Mouse (Mus musculus): ENCODE results near the gene Tmem104. TPM values are rescaled to one million over a fixed set of nuclear protein-coding genes. Genes with fewer than 3 reads are reported as not detected.
A peak's percentile ranks its signal among the peaks of the same experiment; 100 is the strongest.

Gene Tmem104
- total and polyA plus RNA-seq, 2 experiments from 2014 or later: 7.6 to 8.8 TPM

- peaks cover 36% of the 10 kb centered on the region for H3K27me3 ChIP-seq (ENCODE audit: insufficient read depth, low read length)
- no peak overlapping the region for H3K4me3 ChIP-seq (ENCODE audit: low read depth, low read length)
- DNase-seq: no peak
- H3K9me3 ChIP-seq (ENCODE audit: low read length): no peaks in the 10 kb centered on the region
- 87% methylated on average over 11 of the region's 11 CpGs for WGBS
- TF ChIP-seq CTCF (IDR thresholded peaks at IDR 0.05; ENCODE audit: low read depth): no peak
- ATAC-seq: no peak
- H3K27ac ChIP-seq (ENCODE audit: low read depth, low read length): no peak overlapping the region
- peaks cover 24% of the 10 kb centered on the region for H3K36me3 ChIP-seq (ENCODE audit: insufficient read depth)
- H3K4me1 ChIP-seq (ENCODE audit: insufficient read depth): no peaks in the 10 kb centered on the region
- H3K4me2 ChIP-seq (ENCODE audit: low read depth): no peak overlapping the region
- no peak overlapping the region for H3K9ac ChIP-seq
These were observed 80.7 kb downstream of the Tmem104 start for GRCm38 (mm10) chr11:115267958-115268357.

GRCm38 (mm10) chr11:115269330-115270066 lies 82.2 kb downstream of the Tmem104 start:
- Histone ChIP-seq H3K4me1 (ENCODE audit: insufficient read depth) (no peaks in the 10 kb centered on the region), H3K4me3 (ENCODE audit: low read depth, low read length) (no peak overlapping the region), H3K9me3 (ENCODE audit: low read length) (no peaks in the 10 kb centered on the region), H3K36me3 (ENCODE audit: insufficient read depth) (peaks cover 24% of the 10 kb centered on the region), H3K27ac (ENCODE audit: low read depth, low read length) (no peak overlapping the region), H3K27me3 (ENCODE audit: insufficient read depth, low read length) (peaks cover 30% of the 10 kb centered on the region), H3K4me2 (ENCODE audit: low read depth) (no peak overlapping the region), H3K9ac (no peak overlapping the region)
- TF ChIP-seq CTCF (IDR thresholded peaks at IDR 0.05; ENCODE audit: low read depth): no peak
- DNase-seq (no peak), ATAC-seq (no peak)
- WGBS: 86% methylated on average over 27 of the region's 27 CpGs

- H3K9ac ChIP-seq: no peak overlapping the region
- 34% methylated on average over 19 of the region's 19 CpGs for WGBS
- TF ChIP-seq CTCF (IDR thresholded peaks at IDR 0.05; ENCODE audit: low read depth): peak; percentile 98
- H3K27me3 ChIP-seq (ENCODE audit: insufficient read depth, low read length): peaks cover 24% of the 10 kb centered on the region
- ATAC-seq (peak; percentile 70), DNase-seq (peak; percentile 89)
- no peak overlapping the region for H3K27ac ChIP-seq (ENCODE audit: low read depth, low read length)
- H3K36me3 ChIP-seq (ENCODE audit: insufficient read depth): peaks cover 24% of the 10 kb centered on the region
- H3K4me3 ChIP-seq (ENCODE audit: low read depth, low read length): no peak overlapping the region
- H3K4me2 ChIP-seq (ENCODE audit: low read depth): no peak overlapping the region
- no peaks in the 10 kb centered on the region for H3K9me3 ChIP-seq (ENCODE audit: low read length)
- no peaks in the 10 kb centered on the region for H3K4me1 ChIP-seq (ENCODE audit: insufficient read depth)
These were observed 83.0 kb downstream of the Tmem104 start for GRCm38 (mm10) chr11:115270148-115270861.

GRCm38 (mm10) chr11:115271052-115271451 lies 83.8 kb downstream of the Tmem104 start:
- no peak overlapping the region for H3K9ac ChIP-seq
- H3K27me3 ChIP-seq (ENCODE audit: insufficient read depth, low read length): peaks cover 17% of the 10 kb centered on the region
- H3K4me2 ChIP-seq (ENCODE audit: low read depth): no peak overlapping the region
- 86% methylated on average over 9 of the region's 9 CpGs for WGBS
- H3K27ac ChIP-seq (ENCODE audit: low read depth, low read length): no peak overlapping the region
- no peak for TF ChIP-seq CTCF (IDR thresholded peaks at IDR 0.05; ENCODE audit: low read depth)
- ATAC-seq (no peak), DNase-seq (no peak)
- 0 out of 2 replicates have a peak, but pooled peaks cover 1% of the 10 kb centered on the region for H3K4me1 ChIP-seq (ENCODE audit: insufficient read depth)
- peaks cover 24% of the 10 kb centered on the region for H3K36me3 ChIP-seq (ENCODE audit: insufficient read depth)
- no peak overlapping the region for H3K4me3 ChIP-seq (ENCODE audit: low read depth, low read length)
- H3K9me3 ChIP-seq (ENCODE audit: low read length): no peaks in the 10 kb centered on the region

- ATAC-seq: no peak
These were observed 84.2 kb downstream of the Tmem104 start for GRCm38 (mm10) chr11:115271481-115271880.

GRCm38 (mm10) chr11:115272894-115273498 lies 85.7 kb downstream of the Tmem104 start:
- Histone ChIP-seq H3K4me3 (ENCODE audit: low read depth, low read length) (no peak overlapping the region), H3K9me3 (ENCODE audit: low read length) (no peaks in the 10 kb centered on the region), H3K36me3 (ENCODE audit: insufficient read depth) (peaks cover 23% of the 10 kb centered on the region), H3K27ac (ENCODE audit: low read depth, low read length) (no peak overlapping the region), H3K9ac (no peak overlapping the region), H3K27me3 (ENCODE audit: insufficient read depth, low read length) (peaks cover 6% of the 10 kb centered on the region), H3K4me2 (ENCODE audit: low read depth) (no peak overlapping the region), H3K4me1 (ENCODE audit: insufficient read depth) (0 out of 2 replicates have a peak, but pooled peaks cover 6% of the 10 kb centered on the region)
- no peak for TF ChIP-seq CTCF (IDR thresholded peaks at IDR 0.05; ENCODE audit: low read depth)
- 75% methylated on average over 10 of the region's 10 CpGs for whole genome bisulfite sequencing
- ATAC-seq: no peak
- no peak for DNase-seq

More at GRCm38 (mm10) chr11:115271481-115271880, 84.2 kb downstream of the Tmem104 start:
- WGBS: 69% methylated on average over 10 of the region's 10 CpGs
- no peak overlapping the region for H3K9ac ChIP-seq
- H3K4me1 ChIP-seq (ENCODE audit: insufficient read depth): 0 out of 2 replicates have a peak, but pooled peaks cover 6% of the 10 kb centered on the region
- no peaks in the 10 kb centered on the region for H3K9me3 ChIP-seq (ENCODE audit: low read length)
- peaks cover 13% of the 10 kb centered on the region for H3K27me3 ChIP-seq (ENCODE audit: insufficient read depth, low read length)
- H3K4me3 ChIP-seq (ENCODE audit: low read depth, low read length): no peak overlapping the region
- no peak for DNase-seq
- H3K27ac ChIP-seq (ENCODE audit: low read depth, low read length): no peak overlapping the region
- no peak for TF ChIP-seq CTCF (IDR thresholded peaks at IDR 0.05; ENCODE audit: low read depth)
- H3K4me2 ChIP-seq (ENCODE audit: low read depth): no peak overlapping the region
- H3K36me3 ChIP-seq (ENCODE audit: insufficient read depth): peaks cover 24% of the 10 kb centered on the region
